Mouse (Mus musculus): ENCODE data around the gene Tab1. TPM values are rescaled to one million over a fixed set of nuclear protein-coding genes. Genes with fewer than 3 reads are reported as not detected.
"Not testable (repeated sequence)": the region's sequence is repeated elsewhere in the genome, so short reads cannot be mapped to it uniquely, and the experiment has no call there.

Tab1 gene
- total RNA-seq, 4 experiments from 2014 or later: 27.3 to 29.5 (median 29.0) TPM

DNA sequence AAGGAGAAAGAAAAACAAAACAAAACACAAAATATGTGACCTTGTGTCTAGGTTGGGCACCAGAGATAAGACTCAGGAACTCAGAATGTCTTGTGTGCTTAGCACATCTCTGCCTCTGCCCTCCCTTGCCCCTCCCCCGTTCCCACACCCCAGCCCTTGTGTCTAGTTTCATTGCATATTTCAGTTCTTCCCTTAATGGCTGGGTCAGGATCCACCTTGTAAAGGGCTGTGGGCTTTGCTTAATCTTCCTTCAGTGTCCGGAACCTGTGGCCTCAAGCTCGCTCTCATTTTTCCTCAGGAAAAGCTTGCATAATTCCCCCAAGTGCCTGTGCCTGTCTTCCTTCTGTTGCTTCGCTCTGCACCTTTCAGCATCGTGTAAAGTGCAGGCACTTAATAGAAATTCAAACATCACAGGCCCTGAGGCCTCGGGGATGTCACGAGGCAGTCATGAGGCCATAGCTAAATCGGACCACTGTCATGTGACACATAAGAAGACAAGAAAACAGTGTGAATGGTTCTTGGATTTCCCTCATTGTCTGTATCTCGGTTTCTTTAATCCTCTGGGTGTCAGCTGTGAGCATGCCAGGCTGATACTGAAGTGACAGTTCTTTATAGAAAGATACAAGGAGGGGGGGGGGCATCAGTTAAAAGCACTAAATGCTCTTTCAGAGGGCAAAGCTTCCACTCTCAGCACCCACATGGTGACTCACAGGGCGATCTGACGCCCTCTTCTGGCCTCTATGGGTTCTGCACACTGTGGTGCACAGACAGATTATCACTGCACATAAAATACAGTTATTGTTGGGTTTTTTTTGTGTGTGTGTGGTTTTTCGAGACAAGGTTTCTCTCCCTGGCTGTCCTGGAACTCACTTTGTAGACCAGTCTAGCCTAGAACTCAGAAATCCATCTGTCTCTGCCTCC is 27.2 kb upstream of the Tab1 start:
- no peak for DNase-seq (ENCODE audit: low spot score in 2 of 2)

DNA sequence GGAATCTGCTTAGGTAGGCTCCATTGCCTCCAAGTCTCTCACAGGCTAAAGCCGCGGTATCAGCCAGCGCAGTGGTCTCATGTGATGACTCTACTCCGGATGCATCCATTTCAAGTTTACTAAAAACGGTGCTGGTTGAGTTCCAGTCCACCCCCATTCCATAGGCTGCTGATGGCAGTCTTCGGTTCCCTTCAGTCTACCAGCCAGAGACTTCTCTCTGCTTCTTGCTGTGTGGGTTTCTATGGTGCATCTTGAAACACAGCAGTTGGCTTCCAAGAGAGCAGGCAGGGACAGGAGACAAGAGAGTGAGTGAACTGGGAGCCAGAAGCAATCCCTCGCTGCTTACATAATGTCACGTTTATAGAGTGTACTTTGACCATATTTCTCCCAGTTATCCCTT is 25.8 kb upstream of the Tab1 start:
- no peak for DNase-seq (ENCODE audit: low spot score in 2 of 2)

- DNase-seq (ENCODE audit: low spot score in 2 of 2): no peak
These were observed 25.4 kb upstream of the Tab1 start for GRCm38 (mm10) chr15:80107575-80107974.

GRCm38 (mm10) chr15:80111436-80111835 is 21.5 kb upstream of the Tab1 start:
- no peak for DNase-seq (ENCODE audit: low spot score in 2 of 2)

DNA sequence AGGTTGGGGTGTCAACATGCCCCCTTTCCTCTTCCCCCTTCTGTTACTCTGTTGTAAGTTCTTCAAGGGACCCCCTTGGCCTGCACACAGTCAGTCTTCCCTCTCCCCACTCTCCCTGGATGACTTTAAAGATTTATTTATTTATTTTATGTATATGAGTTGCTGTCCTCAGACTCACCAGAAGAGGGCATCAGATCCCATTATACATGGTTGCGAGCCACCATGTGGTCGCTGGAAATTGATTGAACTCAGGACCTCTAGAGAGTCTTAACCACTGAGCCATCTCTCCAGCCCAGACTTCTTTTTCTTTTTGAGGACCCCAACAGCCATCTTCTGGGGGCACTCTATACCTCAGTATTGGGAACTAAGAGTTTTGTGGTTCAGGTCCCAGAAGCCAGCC is 20.4 kb upstream of the Tab1 start:
- DNase-seq (ENCODE audit: low spot score in 2 of 2): no peak

DNA sequence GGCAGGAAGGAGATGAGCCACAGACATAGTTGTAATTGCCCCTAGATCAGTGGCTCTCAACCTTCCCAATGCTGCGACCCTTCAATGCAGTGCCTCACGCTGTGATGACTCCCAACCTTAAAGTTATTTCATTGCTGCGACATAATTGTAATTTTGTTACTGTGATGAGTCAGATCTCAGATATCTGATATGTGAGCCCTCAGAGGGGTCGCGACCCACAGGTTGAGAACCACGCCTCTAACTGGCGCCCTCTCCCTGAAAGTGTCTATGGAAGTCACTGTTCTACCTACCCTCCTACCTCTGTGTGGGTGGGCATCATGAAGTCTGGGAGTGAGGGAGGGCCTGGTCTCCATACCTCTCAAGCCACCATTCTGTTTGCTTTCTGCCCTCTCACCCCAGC is 18.5 kb upstream of the Tab1 start:
- no peak for DNase-seq (ENCODE audit: low spot score in 2 of 2)

- no peak for DNase-seq (ENCODE audit: low spot score in 2 of 2)
These were observed 17.7 kb upstream of the Tab1 start for GRCm38 (mm10) chr15:80115256-80115655.

GRCm38 (mm10) chr15:80115866-80116794 is 16.8 kb upstream of the Tab1 start:
- no peak for DNase-seq (ENCODE audit: low spot score in 2 of 2)

GRCm38 (mm10) chr15:80117154-80117553 is 15.8 kb upstream of the Tab1 start:
- DNase-seq (ENCODE audit: low spot score in 2 of 2): no peak

DNA sequence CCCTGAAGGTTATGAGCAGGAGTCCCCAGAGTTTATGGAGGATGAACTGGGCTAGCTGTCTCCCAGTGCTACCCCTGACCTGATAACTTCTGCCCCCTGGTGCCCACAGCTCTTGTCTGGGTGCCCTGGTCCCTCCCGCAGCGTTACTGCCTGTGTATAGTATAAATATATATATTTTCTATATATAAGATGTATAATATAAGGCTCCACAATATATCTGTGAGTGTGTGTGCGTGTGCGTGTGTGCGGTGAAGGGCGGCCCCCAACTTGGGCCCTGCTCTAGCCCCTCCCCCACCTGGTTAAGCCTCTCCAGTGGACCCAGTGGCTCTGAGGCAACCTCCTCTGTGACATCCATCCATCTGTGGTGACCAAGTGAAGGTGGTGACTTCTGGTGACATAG is 13.9 kb upstream of the Tab1 start:
- DNase-seq (ENCODE audit: low spot score in 2 of 2): no peak

GRCm38 (mm10) chr15:80121721-80122325 is 11.1 kb upstream of the Tab1 start:
- DNase-seq (ENCODE audit: low spot score in 2 of 2): no peak

- not testable (repeated sequence) for DNase-seq (ENCODE audit: low spot score in 2 of 2)
These were observed 10.5 kb upstream of the Tab1 start for GRCm38 (mm10) chr15:80122431-80122830.

DNA sequence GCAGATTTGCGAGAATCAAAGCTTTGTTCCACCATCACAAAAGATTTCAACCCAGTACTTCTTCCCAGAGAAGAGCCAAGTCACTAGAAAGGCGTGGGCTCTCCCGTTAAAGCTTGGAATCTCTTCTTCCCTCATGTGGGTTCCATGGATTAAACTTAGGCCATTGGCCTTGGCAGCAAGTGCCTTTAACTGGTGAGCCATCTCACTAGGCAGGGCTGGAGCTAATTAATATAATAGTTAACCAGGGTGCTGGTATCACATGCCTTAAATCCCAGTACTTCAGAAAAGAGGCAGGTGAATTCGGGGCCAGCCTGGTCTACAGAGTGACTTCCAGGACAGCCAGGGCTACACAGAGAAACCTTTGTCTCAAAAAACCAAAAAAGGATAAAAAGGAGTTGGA is 8.3 kb upstream of the Tab1 start:
- no peak for DNase-seq (ENCODE audit: low spot score in 2 of 2)

- no peak for DNase-seq (ENCODE audit: low spot score in 2 of 2)
These were observed 5.7 kb upstream of the Tab1 start for GRCm38 (mm10) chr15:80127191-80127590.

- DNase-seq (ENCODE audit: low spot score in 2 of 2): no peak
These were observed 2.9 kb upstream of the Tab1 start for GRCm38 (mm10) chr15:80129982-80130381.

DNA sequence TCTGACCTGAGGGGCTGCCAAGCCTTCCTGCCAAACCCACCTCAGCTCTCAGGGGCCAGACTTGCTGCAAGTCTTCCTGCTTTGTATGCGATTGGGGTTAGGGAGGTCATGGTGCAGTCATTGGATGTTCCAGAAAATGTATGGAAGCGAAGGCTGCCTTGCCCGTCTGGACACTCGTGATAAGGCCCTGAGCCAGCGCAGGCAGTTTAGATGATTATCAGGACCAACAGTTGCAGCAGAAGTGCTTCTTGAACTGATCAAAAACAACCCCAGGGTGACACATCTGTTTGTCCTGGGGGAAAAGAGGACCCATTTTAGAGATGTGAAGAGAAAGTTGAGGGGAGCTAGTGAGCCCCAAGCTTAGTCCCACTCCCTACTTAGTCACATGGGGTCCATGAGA is 2.2 kb upstream of the Tab1 start:
- no peak for DNase-seq (ENCODE audit: low spot score in 2 of 2)

DNA sequence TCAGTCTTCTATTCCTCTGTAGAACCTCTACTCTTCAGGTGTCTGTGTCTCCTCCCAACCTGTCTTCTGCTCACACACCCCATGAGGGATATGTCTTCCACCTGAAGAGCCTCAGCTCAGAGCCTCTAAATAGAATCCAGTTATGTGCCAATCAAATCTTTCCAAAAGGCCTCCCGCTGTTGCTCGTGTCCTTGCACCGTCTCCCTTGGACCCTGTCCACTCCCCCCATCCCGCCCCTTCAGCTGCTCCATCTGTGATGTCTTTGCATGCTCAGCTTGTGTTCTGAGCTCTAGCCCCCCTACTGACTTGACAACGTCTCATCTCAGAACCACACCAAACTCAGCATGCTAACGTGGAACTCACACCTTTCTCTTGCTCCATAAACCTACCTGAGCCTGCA is 1.5 kb upstream of the Tab1 start:
- no peak for DNase-seq (ENCODE audit: low spot score in 2 of 2)

GRCm38 (mm10) chr15:80132452-80132851 is 475 bp upstream of the Tab1 start:
- DNase-seq (ENCODE audit: low spot score in 2 of 2): no peak

- no peak for DNase-seq (ENCODE audit: low spot score in 2 of 2)
These were observed 939 bp downstream of the Tab1 start for GRCm38 (mm10) chr15:80133682-80134449.

GRCm38 (mm10) chr15:80134450-80134847 is 1.5 kb downstream of the Tab1 start:
- DNase-seq (ENCODE audit: low spot score in 2 of 2): no peak

DNA sequence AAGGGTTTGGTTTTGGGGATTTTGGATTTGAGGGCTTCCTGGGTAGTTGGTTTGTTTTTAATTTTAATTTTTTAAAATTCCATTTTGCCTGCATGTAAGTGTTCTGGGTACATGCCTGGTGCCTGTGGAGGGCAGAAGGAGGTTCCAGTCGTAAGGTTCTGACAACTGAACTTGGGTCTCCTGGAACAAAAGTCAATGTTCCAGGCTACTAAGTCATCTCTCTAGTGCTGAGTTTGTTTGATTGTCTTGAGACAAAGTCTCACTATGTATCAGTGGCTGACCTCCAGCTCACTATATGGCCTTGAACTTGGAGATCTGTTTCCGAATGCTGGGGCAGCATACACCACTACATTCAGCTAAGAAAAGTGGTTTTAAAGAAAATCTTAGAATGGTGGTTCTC is 2.6 kb downstream of the Tab1 start:
- no peak for DNase-seq (ENCODE audit: low spot score in 2 of 2)
